Mouse (Mus musculus) kidney, adult 2 months (tissue): ENCODE results near the gene Ehd1. TPM values are rescaled to one million over a fixed set of nuclear protein-coding genes. Genes with fewer than 3 reads are reported as not detected.

ENCODE experiments used
- DNase-seq: peaks from one replicate; pipeline ENCODE4 v3.0.0; 2021
- H3K27ac ChIP-seq: fragments of 200-500 bp; 2 replicates; pipeline ENCODE4 v1.5.1; 2012; ENCODE audit warnings: low read depth, low read length, control low read depth, inconsistent platforms; ENCODE audit not compliant: insufficient read depth
- H3K27me3 ChIP-seq: fragments of 200-500 bp; replicated peaks from 2 replicates; pipeline ENCODE4 v1.6.1; 2012; ENCODE audit warnings: mild to moderate bottlenecking, moderate library complexity, low read length, inconsistent platforms; ENCODE audit not compliant: control insufficient read depth, insufficient read depth
- H3K36me3 ChIP-seq: fragments of 200-500 bp; 2 replicates; pipeline ENCODE4 v1.6.1; 2012; ENCODE audit warnings: mild to moderate bottlenecking, moderate library complexity, low read length, inconsistent platforms; ENCODE audit not compliant: control insufficient read depth, insufficient read depth
- H3K4me1 ChIP-seq: fragments of 200-500 bp; 2 replicates; pipeline ENCODE4 v1.6.1; 2011; ENCODE audit warnings: low read length; ENCODE audit not compliant: control insufficient read depth, insufficient read depth
- H3K4me3 ChIP-seq: fragments of 200-500 bp; 2 replicates; pipeline ENCODE4 v1.5.1; 2011; ENCODE audit warnings: mild to moderate bottlenecking, low read depth, low read length, control low read depth; ENCODE audit not compliant: insufficient read depth
- CTCF ChIP-seq: fragments of 200-500 bp; conservative IDR thresholded peaks from 2 replicates; pipeline ENCODE4 v1.5.1; 2011; ENCODE audit warnings: low read depth, mild to moderate bottlenecking, control low read depth, low read length, moderate library complexity, mixed read lengths; ENCODE audit not compliant: insufficient read depth, insufficient read length
- POLR2A ChIP-seq: fragments of 200-500 bp; IDR thresholded peaks from one replicate; pipeline ENCODE4 v1.6.1; 2011; ENCODE audit warnings: low read depth, low read length, control low read depth
- WGBS: fragments of 180-500 bp; shearing (Covaris S2); methylation state at CpG from one replicate; pipeline ENCODE4 v1.1.7; 2018; 5-methylcytosine and 5-hydroxymethylcytosine counted together
- polyA plus RNA-seq: library from polyadenylated mRNA; depleted of rRNA; stranded (reverse); fragments of >200 nt; gene quantifications from 2 replicates; pipeline ENCODE4 v1.2.3, GENCODE M21; 2012

Gene Ehd1
- polyA plus RNA-seq, 1 experiment: 224 TPM

- Histone ChIP-seq H3K4me1 (peaks cover 11% of the 10 kb centered on the region), H3K36me3 (no peaks in the 10 kb centered on the region), H3K4me3 (no peak overlapping the region), H3K27me3 (no peaks in the 10 kb centered on the region), H3K27ac (no peak overlapping the region)
- TF ChIP-seq POLR2A: no peak
- no peak for TF ChIP-seq CTCF
- 43% methylated on average over 5 of the region's 5 CpGs for WGBS
- no peak for DNase-seq
These were observed 54.7 kb downstream of the Ehd1 start for GRCm38 (mm10) chr19:6331178-6331577.

- Histone ChIP-seq H3K27ac (no peak overlapping the region), H3K36me3 (no peaks in the 10 kb centered on the region), H3K27me3 (no peaks in the 10 kb centered on the region), H3K4me1 (peaks cover 11% of the 10 kb centered on the region), H3K4me3 (peak overlapping the region; percentile 33; the same call in 1 of the 2 replicates)
- DNase-seq: peak; percentile 70
- TF ChIP-seq POLR2A: no peak
- TF ChIP-seq CTCF: peak; percentile 54
- 17% methylated on average over 13 of the region's 13 CpGs for WGBS
These were observed 55.4 kb downstream of the Ehd1 start for GRCm38 (mm10) chr19:6331719-6332516.

- DNase-seq: no peak
- H3K4me3 ChIP-seq: no peak overlapping the region
These were observed 57.5 kb downstream of the Ehd1 start for GRCm38 (mm10) chr19:6333761-6334595.

GRCm38 (mm10) chr19:6334673-6335457, 58.3 kb downstream of the Ehd1 start, which contains the start of gene Men1:
Men1 (plus strand) TSS chr19:6334979.
- no peaks in the 10 kb centered on the region for H3K27me3 ChIP-seq
- peak; percentile 98 for DNase-seq
- no peak for TF ChIP-seq POLR2A
- TF ChIP-seq CTCF: peak; percentile 31; the same call in 1 of the 2 replicates
- peak within 1 kb of the TSS; percentile 60 for H3K4me3 ChIP-seq
- WGBS: under 1% methylated on average over 43 of the region's 43 CpGs
- H3K27ac ChIP-seq: peak within 1 kb of the TSS; percentile 70
- peaks cover 20% of the 10 kb centered on the region for H3K4me1 ChIP-seq
- no peaks in the 10 kb centered on the region for H3K36me3 ChIP-seq

More at GRCm38 (mm10) chr19:6333761-6334595, 57.5 kb downstream of the Ehd1 start:
- Histone ChIP-seq H3K27me3 (no peaks in the 10 kb centered on the region), H3K4me1 (peaks cover 12% of the 10 kb centered on the region), H3K27ac (peak overlapping the region; percentile 70), H3K36me3 (no peaks in the 10 kb centered on the region)
- TF ChIP-seq CTCF (no peak), POLR2A (no peak)
- WGBS: 58% methylated on average over 9 of the region's 9 CpGs

GRCm38 (mm10) chr19:6335458-6335827, 58.9 kb downstream of the Ehd1 start:
- no peaks in the 10 kb centered on the region for H3K36me3 ChIP-seq
- H3K4me1 ChIP-seq: peaks cover 22% of the 10 kb centered on the region
- H3K27me3 ChIP-seq: no peaks in the 10 kb centered on the region
- peak overlapping the region; percentile 60 for H3K4me3 ChIP-seq
- H3K27ac ChIP-seq: 0 out of 2 replicates have a peak overlapping the region, but pooled peaks have one; percentile 24
- 1% methylated on average over 25 of the region's 25 CpGs for WGBS
- TF ChIP-seq POLR2A: no peak
- no peak for TF ChIP-seq CTCF
- DNase-seq: peak; percentile 36

- Histone ChIP-seq H3K27me3 (no peaks in the 10 kb centered on the region), H3K36me3 (no peaks in the 10 kb centered on the region), H3K4me3 (no peak overlapping the region), H3K27ac (no peak overlapping the region), H3K4me1 (peaks cover 23% of the 10 kb centered on the region)
- no peak for DNase-seq
- 94% methylated on average over 10 of the region's 10 CpGs for WGBS
- no peak for TF ChIP-seq CTCF
- no peak for TF ChIP-seq POLR2A
These were observed 60.4 kb downstream of the Ehd1 start for GRCm38 (mm10) chr19:6336920-6337319.
